ENCODE assay signal across 8 mouse cellular contexts in the genomic region with DNA sequence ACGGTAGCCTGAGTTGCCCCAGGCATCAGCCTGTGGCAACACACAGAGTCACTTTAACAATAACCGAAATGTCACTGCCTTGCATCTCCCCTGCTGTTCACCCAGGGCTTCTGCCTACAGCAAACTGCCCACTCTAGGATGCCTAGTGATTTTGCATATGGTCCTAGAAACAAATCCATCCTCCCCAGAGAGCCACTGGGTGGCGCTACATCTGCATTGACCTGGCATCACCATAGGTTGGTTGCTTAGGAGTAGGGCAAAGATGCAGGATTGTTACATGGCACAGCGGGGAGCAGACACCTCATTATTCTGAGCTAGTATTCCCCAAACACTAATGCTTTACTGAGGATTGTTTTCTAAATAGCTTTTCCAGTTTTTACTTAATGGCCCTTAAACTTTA.
DNase-seq lines count a peak whose midpoint lies in the region; ATAC-seq and TF ChIP-seq lines count a peak whose summit lies in the region.

No protein-coding gene starts in this region.

- no peaks in the 10 kb centered on the region for H3K36me3 ChIP-seq in heart, adult 2 months (ENCODE audit: control insufficient read depth, insufficient read depth, low read length)
- no peaks in the 10 kb centered on the region for H3K36me3 ChIP-seq in heart, embryonic 12.5 days

- no peak overlapping the region for H3K4me3 ChIP-seq in heart, adult 2 months
- H3K4me3 ChIP-seq in heart, embryonic 12.5 days, result no peak overlapping the region

- TF ChIP-seq EP300 in heart, adult 2 months (IDR thresholded peaks at IDR 0.05; ENCODE audit: insufficient read depth, low read depth, low read length), result no peak

- 74% methylated on average over 4 of the region's 4 CpGs for WGBS in heart, adult 2 months
- 65% methylated on average over 4 of the region's 4 CpGs for WGBS in heart, embryonic 12.5 days

- H3K9me3 ChIP-seq in heart, embryonic 12.5 days (replicated peaks), result no peaks in the 10 kb centered on the region

- no peak for TF ChIP-seq POLR2A in heart, adult 2 months (IDR thresholded peaks at IDR 0.05; ENCODE audit: insufficient read depth, low read depth, low read length)

- peak; percentile 72 for TF ChIP-seq CTCF in heart, adult 2 months (IDR thresholded peaks at IDR 0.05)

- no peaks in the 10 kb centered on the region for H3K27me3 ChIP-seq in heart, adult 2 months (ENCODE audit: control insufficient read depth, insufficient read depth, low read length)
- H3K27me3 ChIP-seq in heart, embryonic 12.5 days (replicated peaks), result no peaks in the 10 kb centered on the region

- H3K4me2 ChIP-seq in heart, embryonic 12.5 days, result no peak overlapping the region

- H3K9ac ChIP-seq in heart, adult 2 months (ENCODE audit: low read depth, low read length), result no peak overlapping the region
- H3K9ac ChIP-seq in heart, embryonic 12.5 days, result no peak overlapping the region

- no peaks in the 10 kb centered on the region for H3K79me2 ChIP-seq in heart, adult 2 months (replicated peaks; ENCODE audit: control insufficient read depth, insufficient read depth, low read length)

- intact Hi-C loops in heart, adult 2 months (cut with DNase I), result loop anchor here (1.0 kb wide), 1 partner anchor 98 kb away; no protein-coding TSS in a partner anchor

- H3K4me1 ChIP-seq in heart, adult 2 months (ENCODE audit: control insufficient read depth, insufficient read depth, low read length), result no peaks in the 10 kb centered on the region
- no peaks in the 10 kb centered on the region for H3K4me1 ChIP-seq in heart, embryonic 12.5 days (replicated peaks)

- no peak overlapping the region for H3K27ac ChIP-seq in heart, adult 2 months
- H3K27ac ChIP-seq in heart, embryonic 12.5 days (ENCODE audit: poor library complexity, severe bottlenecking), result no peak overlapping the region

- peak; percentile 21 to 45 for DNase-seq in heart, adult 2 months
- DNase-seq in urinary bladder, adult 2 months (ENCODE audit: low spot score), result peak; percentile 26
- no peak for DNase-seq in urinary bladder, postnatal 4 days (ENCODE audit: low spot score in 2 of 2)
- DNase-seq in gastrocnemius, postnatal 10 days, result no peak
- no peak for DNase-seq in frontal cortex, postnatal 25 days (ENCODE audit: low spot score in 2 of 2)

- no peak for ATAC-seq in heart, embryonic 12.5 days (ENCODE audit: insufficient number of reproducible peaks, low FRiP score)
- 0 out of 2 replicates have a peak, but pooled peaks have one; percentile 17 for ATAC-seq in granulocyte monocyte progenitor cell, adult 5-6 weeks (replicated peaks; ENCODE audit: poor library complexity, severe bottlenecking)
- ATAC-seq in megakaryocyte progenitor cell, adult 5-6 weeks (replicated peaks; ENCODE audit: poor library complexity), result peak; percentile 78

Comparison
In these comparisons a context has a peak if more than half of its experiments do, and no peak if none do; other contexts are left out.
1. DNase-seq: peak in heart, adult 2 months (2 of 2) and urinary bladder, adult 2 months (single experiment); none in urinary bladder, postnatal 4 days (0 of 2), gastrocnemius, postnatal 10 days (single experiment) and frontal cortex, postnatal 25 days (0 of 2).